ENCODE assay signal across 8 mouse cellular contexts in genomic region chr1:155530561-155531457, GRCm38 (mm10). TPM values are rescaled to one million over a fixed set of nuclear protein-coding genes. Genes with fewer than 3 reads are reported as not detected.
DNase-seq lines count a peak whose midpoint lies in the region; ATAC-seq lines count a peak whose summit lies in the region.

No protein-coding gene starts in this region.

- no peaks in the 10 kb centered on the region for H3K27me3 ChIP-seq in forebrain, embryonic 11.5 days (ENCODE audit: control insufficient read depth, insufficient read depth, low read length)
- peaks cover 13% of the 10 kb centered on the region; the same call in 1 of the 2 replicates for H3K27me3 ChIP-seq in limb, embryonic 12.5 days

- H3K27ac ChIP-seq in forebrain, embryonic 11.5 days (ENCODE audit: low read depth, low read length), result peak overlapping the region; percentile 41; the same call in 1 of the 2 replicates
- no peak overlapping the region for H3K27ac ChIP-seq in limb, embryonic 12.5 days

- H3K9me3 ChIP-seq in forebrain, embryonic 11.5 days (ENCODE audit: control insufficient read depth, low read length), result no peaks in the 10 kb centered on the region
- peaks cover 4% of the 10 kb centered on the region; the same call in 1 of the 2 replicates for H3K9me3 ChIP-seq in limb, embryonic 12.5 days

- H3K9ac ChIP-seq in forebrain, embryonic 11.5 days (ENCODE audit: low read length), result no peak overlapping the region
- no peak overlapping the region for H3K9ac ChIP-seq in limb, embryonic 12.5 days (replicated peaks)

- peaks cover 29% of the 10 kb centered on the region for H3K4me1 ChIP-seq in forebrain, embryonic 11.5 days (replicated peaks; ENCODE audit: control insufficient read depth, insufficient read depth, low read length)
- H3K4me1 ChIP-seq in limb, embryonic 12.5 days (replicated peaks), result peaks cover 54% of the 10 kb centered on the region

- no peak overlapping the region for H3K4me3 ChIP-seq in forebrain, embryonic 11.5 days (ENCODE audit: low read depth, low read length)
- no peak overlapping the region for H3K4me3 ChIP-seq in limb, embryonic 12.5 days (replicated peaks)

- H3K36me3 ChIP-seq in forebrain, embryonic 11.5 days (ENCODE audit: control insufficient read depth, insufficient read depth, low read length), result no peaks in the 10 kb centered on the region
- no peaks in the 10 kb centered on the region for H3K36me3 ChIP-seq in limb, embryonic 12.5 days

- H3K4me2 ChIP-seq in forebrain, embryonic 11.5 days (ENCODE audit: low read depth, low read length, severe bottlenecking), result peak overlapping the region; percentile 20; the same call in 1 of the 2 replicates
- peak overlapping the region; percentile 29 for H3K4me2 ChIP-seq in limb, embryonic 12.5 days

- 33% methylated on average over 21 of the region's 21 CpGs for WGBS in forebrain, embryonic 11.5 days
- WGBS in limb, embryonic 12.5 days, result 52% methylated on average over 21 of the region's 21 CpGs

- ATAC-seq in forebrain, embryonic 11.5 days (replicated peaks; ENCODE audit: low FRiP score), result peak; percentile 69
- ATAC-seq in limb, embryonic 12.5 days (ENCODE audit: insufficient number of reproducible peaks, insufficient read depth, low FRiP score, low TSS enrichment, low read depth), result no peak

- peak; percentile 27 for DNase-seq in adrenal gland, postnatal 14 days
- DNase-seq in adrenal gland, postnatal 4 days (ENCODE audit: low spot score in 2 of 2), result no peak
- DNase-seq in B cell, adult 2 months, result peak; percentile 10 to 15
- DNase-seq in forebrain, embryonic 11.5 days (ENCODE audit: low spot score), result peak; percentile 59
- DNase-seq in urinary bladder, postnatal 25 days (ENCODE audit: low spot score), result no peak
- no peak for DNase-seq in right cerebral cortex, postnatal 10 days (ENCODE audit: low spot score in 2 of 2)
- no peak for DNase-seq in ovary, postnatal 10 days (ENCODE audit: low spot score)

RNA-seq across cellular contexts. Expression of gene Acbd6, which starts 27.1 kb away (rescaled TPM):
- 73.9 and 82.1 TPM in 2 replicates for total RNA-seq in adrenal gland, postnatal 14 days (2021)
- 10 to 100 TPM; 90.1 to 95.7 TPM for total RNA-seq in adrenal gland, postnatal 4 days (2021)
- polyA plus RNA-seq in forebrain, embryonic 11.5 days (2014; fragmentation: Nextera tagmentation; extraction: Ambion mirVana), result 80.5 and 87.8 TPM in 2 replicates
- 103 and 108 TPM in 2 replicates for polyA plus RNA-seq in limb, embryonic 12.5 days (2016; fragmentation: Nextera tagmentation; extraction: Ambion mirVana)

Comparison
In these comparisons a context has a peak if more than half of its experiments do, and no peak if none do; other contexts are left out.
1. DNase-seq: peak in adrenal gland, postnatal 14 days (single experiment), B cell, adult 2 months (2 of 2) and forebrain, embryonic 11.5 days (single experiment); none in adrenal gland, postnatal 4 days (0 of 2), urinary bladder, postnatal 25 days (single experiment), right cerebral cortex, postnatal 10 days (0 of 2) and ovary, postnatal 10 days (single experiment).